Mouse (Mus musculus): ENCODE data around the gene Bsg. TPM values are rescaled to one million over a fixed set of nuclear protein-coding genes. Genes with fewer than 3 reads are reported as not detected.
"Not testable (repeated sequence)": the region's sequence is repeated elsewhere in the genome, so short reads cannot be mapped to it uniquely, and the experiment has no call there.

Bsg gene
- polyA plus RNA-seq, 1 experiment from 2014 or later: 992 TPM

- Histone ChIP-seq H3K4me2 (no peak overlapping the region), H3K27me3 (replicated peaks; ENCODE audit: control insufficient read depth, insufficient read depth, low read length) (no peaks in the 10 kb centered on the region), H3K27ac (ENCODE audit: low read depth, low read length) (no peak overlapping the region), H3K9me3 (ENCODE audit: control insufficient read depth, low read length) (no peaks in the 10 kb centered on the region), H3K4me1 (replicated peaks; ENCODE audit: control insufficient read depth, insufficient read depth, low read length) (peaks cover 8% of the 10 kb centered on the region), H3K36me3 (ENCODE audit: control insufficient read depth, insufficient read depth, low read length) (no peaks in the 10 kb centered on the region), H3K9ac (ENCODE audit: low read depth, low read length) (no peak overlapping the region), H3K4me3 (ENCODE audit: low read depth, low read length) (no peak overlapping the region)
- ATAC-seq (replicated peaks; ENCODE audit: low FRiP score) (peak; percentile 54), DNase-seq (ENCODE audit: low spot score) (peak; percentile 67)
- WGBS: 63% methylated on average over 13 of the region's 13 CpGs
Measured at GRCm38 (mm10) chr10:79695231-79696128, 8.8 kb upstream of the Bsg start.

- DNase-seq (ENCODE audit: low spot score) (no peak), ATAC-seq (replicated peaks; ENCODE audit: low FRiP score) (no peak)
- H3K4me3 ChIP-seq (ENCODE audit: low read depth, low read length): no peak overlapping the region
- H3K9me3 ChIP-seq (ENCODE audit: control insufficient read depth, low read length): no peaks in the 10 kb centered on the region
- peaks cover 12% of the 10 kb centered on the region for H3K4me1 ChIP-seq (replicated peaks; ENCODE audit: control insufficient read depth, insufficient read depth, low read length)
- H3K27ac ChIP-seq (ENCODE audit: low read depth, low read length): no peak overlapping the region
- no peaks in the 10 kb centered on the region for H3K27me3 ChIP-seq (replicated peaks; ENCODE audit: control insufficient read depth, insufficient read depth, low read length)
- H3K9ac ChIP-seq (ENCODE audit: low read depth, low read length): no peak overlapping the region
- no peaks in the 10 kb centered on the region for H3K36me3 ChIP-seq (ENCODE audit: control insufficient read depth, insufficient read depth, low read length)
- H3K4me2 ChIP-seq: no peak overlapping the region
- WGBS: 65% methylated on average over 9 of the region's 9 CpGs
Measured at GRCm38 (mm10) chr10:79696129-79696651, 8.1 kb upstream of the Bsg start.

DNA sequence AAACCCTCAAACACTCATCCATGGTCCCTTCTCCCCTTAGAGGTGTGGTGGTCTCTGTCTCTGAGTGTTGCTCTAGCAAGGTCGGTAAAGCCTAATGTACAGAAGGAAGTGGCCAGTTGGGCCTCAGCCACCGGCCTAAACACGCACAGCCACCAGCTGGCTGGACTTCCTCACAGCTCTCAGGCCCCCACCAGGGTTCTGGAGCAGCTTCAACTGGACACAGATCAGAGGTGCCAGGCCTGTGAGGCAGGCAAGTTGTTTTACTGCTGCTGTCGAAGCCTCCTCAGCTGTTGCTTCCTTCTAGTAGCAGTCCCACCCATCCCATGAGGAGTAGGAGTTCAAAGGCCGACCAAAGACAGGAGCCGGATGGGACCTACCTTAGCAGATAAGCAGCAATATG is 6.4 kb upstream of the Bsg start:
- H3K27ac ChIP-seq (ENCODE audit: low read depth, low read length): no peak overlapping the region
- ATAC-seq (replicated peaks; ENCODE audit: low FRiP score) (no peak), DNase-seq (ENCODE audit: low spot score) (no peak)
- no peak overlapping the region for H3K4me3 ChIP-seq (ENCODE audit: low read depth, low read length)
- no peak overlapping the region for H3K9ac ChIP-seq (ENCODE audit: low read depth, low read length)
- no peaks in the 10 kb centered on the region for H3K36me3 ChIP-seq (ENCODE audit: control insufficient read depth, insufficient read depth, low read length)
- peaks cover 18% of the 10 kb centered on the region for H3K4me1 ChIP-seq (replicated peaks; ENCODE audit: control insufficient read depth, insufficient read depth, low read length)
- H3K9me3 ChIP-seq (ENCODE audit: control insufficient read depth, low read length): no peaks in the 10 kb centered on the region
- WGBS: 56% methylated on average over 6 of the region's 6 CpGs
- H3K4me2 ChIP-seq: no peak overlapping the region
- H3K27me3 ChIP-seq (replicated peaks; ENCODE audit: control insufficient read depth, insufficient read depth, low read length): no peaks in the 10 kb centered on the region

DNA sequence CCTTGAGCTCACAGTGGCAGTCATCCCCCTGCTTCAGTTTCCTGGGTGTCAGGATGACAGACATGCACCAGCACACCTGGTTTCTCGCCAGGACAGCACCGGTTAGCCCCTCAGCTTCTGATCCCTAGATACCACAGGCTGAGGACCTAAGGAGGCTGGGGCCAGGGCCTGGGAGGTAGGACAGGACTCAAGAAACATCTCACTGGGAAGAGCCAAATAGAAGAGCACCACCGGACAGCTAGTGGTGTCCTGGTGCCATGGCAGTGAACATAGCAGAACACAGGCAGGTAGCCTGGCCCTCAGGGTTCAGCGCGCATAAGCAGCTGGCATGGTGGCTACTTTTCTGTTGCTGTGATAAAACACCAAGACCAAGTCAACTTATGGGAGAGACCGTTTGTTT is 5.8 kb upstream of the Bsg start:
- Histone ChIP-seq H3K4me1 (replicated peaks; ENCODE audit: control insufficient read depth, insufficient read depth, low read length) (peaks cover 18% of the 10 kb centered on the region), H3K27ac (ENCODE audit: low read depth, low read length) (no peak overlapping the region), H3K27me3 (replicated peaks; ENCODE audit: control insufficient read depth, insufficient read depth, low read length) (no peaks in the 10 kb centered on the region), H3K9me3 (ENCODE audit: control insufficient read depth, low read length) (no peaks in the 10 kb centered on the region), H3K36me3 (ENCODE audit: control insufficient read depth, insufficient read depth, low read length) (no peaks in the 10 kb centered on the region), H3K4me2 (no peak overlapping the region), H3K4me3 (ENCODE audit: low read depth, low read length) (no peak overlapping the region), H3K9ac (ENCODE audit: low read depth, low read length) (no peak overlapping the region)
- no peak for ATAC-seq (replicated peaks; ENCODE audit: low FRiP score)
- no peak for DNase-seq (ENCODE audit: low spot score)
- WGBS: 90% methylated on average over 6 of the region's 6 CpGs

DNA sequence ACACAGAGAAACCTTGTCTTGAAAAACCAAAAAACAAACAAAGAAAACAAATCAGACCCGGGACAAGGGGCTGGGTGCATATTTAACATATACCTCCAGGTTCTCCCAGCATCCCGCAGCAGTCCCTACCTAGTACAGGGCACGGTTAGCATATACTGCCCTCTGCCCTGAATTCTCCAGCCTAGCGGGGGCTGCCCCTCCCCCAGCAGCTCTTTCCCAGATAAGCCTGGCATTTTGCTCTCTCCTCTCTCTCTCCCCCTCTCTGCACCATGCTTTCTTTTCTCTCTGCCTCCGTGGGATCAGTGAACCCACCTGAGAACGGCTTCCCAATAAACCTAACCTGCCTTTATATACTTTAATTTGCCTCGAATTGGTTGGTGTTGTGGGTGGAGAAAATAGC is 3.6 kb upstream of the Bsg start:
- Histone ChIP-seq H3K4me2 (no peak overlapping the region), H3K27ac (ENCODE audit: low read depth, low read length) (peak overlapping the region; percentile 23), H3K4me1 (replicated peaks; ENCODE audit: control insufficient read depth, insufficient read depth, low read length) (peaks cover 21% of the 10 kb centered on the region), H3K36me3 (ENCODE audit: control insufficient read depth, insufficient read depth, low read length) (no peaks in the 10 kb centered on the region), H3K9ac (ENCODE audit: low read depth, low read length) (no peak overlapping the region), H3K9me3 (ENCODE audit: control insufficient read depth, low read length) (no peaks in the 10 kb centered on the region), H3K27me3 (replicated peaks; ENCODE audit: control insufficient read depth, insufficient read depth, low read length) (no peaks in the 10 kb centered on the region), H3K4me3 (ENCODE audit: low read depth, low read length) (no peak overlapping the region)
- DNase-seq (ENCODE audit: low spot score) (no peak), ATAC-seq (replicated peaks; ENCODE audit: low FRiP score) (no peak)
- 37% methylated on average over 7 of the region's 7 CpGs for WGBS

DNA sequence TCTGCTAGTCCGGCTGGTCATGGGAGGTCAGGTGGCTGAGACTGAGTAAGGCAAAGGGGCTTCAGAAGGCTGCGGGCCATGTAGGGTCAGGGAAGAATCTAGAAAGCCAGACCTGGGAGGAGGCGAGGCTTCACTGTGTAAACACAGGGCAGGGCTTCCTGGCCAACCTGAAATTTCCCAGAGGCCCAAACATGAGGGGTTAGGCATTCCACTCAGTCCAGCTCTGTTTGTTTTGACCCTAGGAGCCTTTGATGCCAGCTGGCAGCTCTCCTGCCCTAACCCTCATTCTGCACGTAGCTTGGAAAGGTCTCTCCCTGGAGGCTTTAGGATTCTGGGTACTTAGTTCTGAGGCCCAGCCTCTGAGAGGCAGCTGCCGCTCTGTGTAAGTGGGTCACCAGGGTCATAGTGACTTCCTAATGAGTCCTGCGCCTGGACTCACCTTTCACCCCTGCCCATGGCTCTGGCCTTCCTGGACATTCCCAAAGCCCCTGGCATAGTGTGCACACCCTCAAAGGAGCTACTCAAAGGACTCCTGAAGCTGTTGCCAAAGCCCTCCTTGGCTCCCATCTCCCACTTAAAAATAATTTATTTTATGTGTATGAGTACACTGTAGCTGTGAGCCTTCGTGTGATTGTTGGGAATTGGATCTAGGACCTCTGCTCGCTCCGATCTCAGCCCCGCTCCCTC is 2.7 kb upstream of the Bsg start:
- H3K4me1 ChIP-seq (replicated peaks; ENCODE audit: control insufficient read depth, insufficient read depth, low read length): peaks cover 25% of the 10 kb centered on the region
- ATAC-seq (replicated peaks; ENCODE audit: low FRiP score) (no peak), DNase-seq (ENCODE audit: low spot score) (no peak)
- H3K4me2 ChIP-seq: no peak overlapping the region
- peak overlapping the region; percentile 23 for H3K27ac ChIP-seq (ENCODE audit: low read depth, low read length)
- 62% methylated on average over 10 of the region's 10 CpGs for WGBS
- H3K27me3 ChIP-seq (replicated peaks; ENCODE audit: control insufficient read depth, insufficient read depth, low read length): no peaks in the 10 kb centered on the region
- no peak overlapping the region for H3K9ac ChIP-seq (ENCODE audit: low read depth, low read length)
- H3K36me3 ChIP-seq (ENCODE audit: control insufficient read depth, insufficient read depth, low read length): peaks cover 3% of the 10 kb centered on the region; the same call in 1 of the 2 replicates
- no peaks in the 10 kb centered on the region for H3K9me3 ChIP-seq (ENCODE audit: control insufficient read depth, low read length)
- H3K4me3 ChIP-seq (ENCODE audit: low read depth, low read length): no peak overlapping the region

GRCm38 (mm10) chr10:79702970-79703369 is 1.3 kb upstream of the Bsg start:
- H3K36me3 ChIP-seq (ENCODE audit: control insufficient read depth, insufficient read depth, low read length): peaks cover 14% of the 10 kb centered on the region; the same call in 1 of the 2 replicates
- not testable (repeated sequence) for H3K27me3 ChIP-seq (replicated peaks; ENCODE audit: control insufficient read depth, insufficient read depth, low read length); H3K4me3 ChIP-seq (ENCODE audit: low read depth, low read length); H3K9ac ChIP-seq (ENCODE audit: low read depth, low read length); ATAC-seq (replicated peaks; ENCODE audit: low FRiP score); H3K9me3 ChIP-seq (ENCODE audit: control insufficient read depth, low read length); H3K27ac ChIP-seq (ENCODE audit: low read depth, low read length); DNase-seq (ENCODE audit: low spot score); H3K4me2 ChIP-seq
- peaks cover 38% of the 10 kb centered on the region for H3K4me1 ChIP-seq (replicated peaks; ENCODE audit: control insufficient read depth, insufficient read depth, low read length)
- 73% methylated on average over 3 of the region's 4 CpGs for WGBS

DNA sequence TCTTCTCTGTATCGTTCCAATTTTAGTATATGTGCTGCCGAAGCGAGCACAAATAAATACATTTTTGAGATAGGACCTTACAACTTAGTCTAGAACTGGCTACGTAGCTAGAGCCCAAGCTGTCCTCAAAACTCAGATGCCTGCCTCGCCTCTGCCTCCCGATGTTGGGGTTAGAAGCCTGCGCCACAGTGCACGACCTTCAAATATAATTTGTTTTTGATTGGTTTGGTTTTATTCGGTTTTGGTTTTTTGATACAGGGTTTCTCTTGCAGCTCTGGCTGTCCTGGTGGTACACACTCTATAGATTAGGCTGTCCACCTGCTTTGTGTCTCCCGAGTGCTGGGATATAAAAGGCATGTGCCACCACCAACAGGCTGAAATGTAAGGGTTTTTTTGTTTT is 750 bp upstream of the Bsg start:
- peak overlapping the region; percentile 61; the same call in 1 of the 2 replicates for H3K27ac ChIP-seq (ENCODE audit: low read depth, low read length)
- 72% methylated on average over 10 of the region's 10 CpGs for WGBS
- H3K9ac ChIP-seq (ENCODE audit: low read depth, low read length): peak overlapping the region; percentile 60
- peaks cover 40% of the 10 kb centered on the region for H3K4me1 ChIP-seq (replicated peaks; ENCODE audit: control insufficient read depth, insufficient read depth, low read length)
- no peaks in the 10 kb centered on the region for H3K27me3 ChIP-seq (replicated peaks; ENCODE audit: control insufficient read depth, insufficient read depth, low read length)
- no peak for ATAC-seq (replicated peaks; ENCODE audit: low FRiP score)
- DNase-seq (ENCODE audit: low spot score): no peak
- no peaks in the 10 kb centered on the region for H3K9me3 ChIP-seq (ENCODE audit: control insufficient read depth, low read length)
- H3K4me3 ChIP-seq (ENCODE audit: low read depth, low read length): peak overlapping the region; percentile 95
- peaks cover 14% of the 10 kb centered on the region; the same call in 1 of the 2 replicates for H3K36me3 ChIP-seq (ENCODE audit: control insufficient read depth, insufficient read depth, low read length)
- peak overlapping the region; percentile 82 for H3K4me2 ChIP-seq

All from liver, embryonic 11.5 days (tissue).